In genomic region chr7:29768090-29768900, GRCm38 (mm10) we compare ENCODE assay signal across 8 mouse cellular contexts. TPM values are rescaled to one million over a fixed set of nuclear protein-coding genes. Genes with fewer than 3 reads are reported as not detected.
A peak's percentile ranks its signal among the peaks of the same experiment; 100 is the strongest.
DNase-seq lines count a peak whose midpoint lies in the region; ATAC-seq and TF ChIP-seq lines count a peak whose summit lies in the region.

Zfp84 (plus strand) TSS chr7:29768552.

- TF ChIP-seq EP300 in heart, postnatal 0 days (IDR thresholded peaks at IDR 0.05; ENCODE audit: low read depth) = no peak

- ATAC-seq in forebrain, embryonic 12.5 days (ENCODE audit: low FRiP score) = peak; percentile 95
- ATAC-seq in heart, postnatal 0 days (ENCODE audit: insufficient read depth, low read depth) = peak; percentile 95
- peak; percentile 95 for ATAC-seq in liver, embryonic 16.5 days (ENCODE audit: low read depth)
- peak; percentile 94 for ATAC-seq in neural tube, embryonic 13.5 days (ENCODE audit: low read depth)

- peak within 1 kb of the TSS; percentile 95 for H3K4me3 ChIP-seq in E14TG2a.4 (replicated peaks; ENCODE audit: low read length)
- H3K4me3 ChIP-seq in forebrain, embryonic 12.5 days (replicated peaks) = peak within 1 kb of the TSS; percentile 73
- peak within 1 kb of the TSS; percentile 93 for H3K4me3 ChIP-seq in heart, postnatal 0 days (ENCODE audit: low read depth, low read length)
- peak within 1 kb of the TSS; percentile 80 for H3K4me3 ChIP-seq in liver, embryonic 16.5 days (ENCODE audit: low read depth, low read length)
- peak within 1 kb of the TSS; percentile 76 for H3K4me3 ChIP-seq in neural tube, embryonic 13.5 days
- peak within 1 kb of the TSS; percentile 95 for H3K4me3 ChIP-seq in testis, adult 2 months (ENCODE audit: control insufficient read depth, low read depth, low read length)

- no peaks in the 10 kb centered on the region for H3K27me3 ChIP-seq in E14TG2a.4 (ENCODE audit: insufficient read depth, low read length)
- no peaks in the 10 kb centered on the region for H3K27me3 ChIP-seq in forebrain, embryonic 12.5 days
- no peaks in the 10 kb centered on the region for H3K27me3 ChIP-seq in heart, postnatal 0 days (ENCODE audit: control insufficient read depth, insufficient read depth, low read length)
- H3K27me3 ChIP-seq in liver, embryonic 16.5 days (ENCODE audit: control insufficient read depth, insufficient read depth, low read depth, low read length) = no peaks in the 10 kb centered on the region
- H3K27me3 ChIP-seq in neural tube, embryonic 13.5 days = no peaks in the 10 kb centered on the region
- H3K27me3 ChIP-seq in testis, adult 2 months (ENCODE audit: control insufficient read depth, insufficient read depth, low read length) = no peaks in the 10 kb centered on the region

- H3K27ac ChIP-seq in forebrain, embryonic 12.5 days = peak within 1 kb of the TSS; percentile 65; the same call in 1 of the 2 replicates
- H3K27ac ChIP-seq in heart, postnatal 0 days (ENCODE audit: low read depth) = peak within 1 kb of the TSS; percentile 80
- H3K27ac ChIP-seq in liver, embryonic 16.5 days (ENCODE audit: low read length) = peak within 1 kb of the TSS; percentile 78
- peak within 1 kb of the TSS; percentile 82 for H3K27ac ChIP-seq in neural tube, embryonic 13.5 days (replicated peaks)
- H3K27ac ChIP-seq in testis, adult 2 months (ENCODE audit: control insufficient read depth, insufficient read depth, low read depth, low read length) = peak within 1 kb of the TSS; percentile 89

- under 1% methylated on average over 32 of the region's 32 CpGs for WGBS in forebrain, embryonic 12.5 days
- under 1% methylated on average over 32 of the region's 32 CpGs for WGBS in heart, postnatal 0 days
- WGBS in liver, embryonic 16.5 days (ENCODE audit: insufficient replicate concordance) = under 1% methylated on average over 32 of the region's 32 CpGs
- under 1% methylated on average over 32 of the region's 32 CpGs for WGBS in neural tube, embryonic 13.5 days

- TF ChIP-seq POLR2A in testis, adult 2 months (IDR thresholded peaks at IDR 0.05; ENCODE audit: control insufficient read depth, low read depth, low read length) = peak; percentile 75

- DNase-seq in c-Kit-positive CD71-positive TER-119-negative erythroid progenitor cells, embryonic 14.5 days (ENCODE audit: low read depth) = peak; percentile 91
- DNase-seq in heart, postnatal 0 days (ENCODE audit: low spot score) = peak; percentile 98
- peak; percentile 79 to 88 for DNase-seq in kidney, postnatal 4 days

- H3K4me2 ChIP-seq in forebrain, embryonic 12.5 days = peak within 1 kb of the TSS; percentile 75
- peak within 1 kb of the TSS; percentile 71 for H3K4me2 ChIP-seq in heart, postnatal 0 days (ENCODE audit: low read depth, low read length)
- peak within 1 kb of the TSS; percentile 86 for H3K4me2 ChIP-seq in liver, embryonic 16.5 days (ENCODE audit: low read depth, low read length)
- H3K4me2 ChIP-seq in neural tube, embryonic 13.5 days = peak within 1 kb of the TSS; percentile 77

- H3K9ac ChIP-seq in forebrain, embryonic 12.5 days = peak within 1 kb of the TSS; percentile 67
- peak within 1 kb of the TSS; percentile 79 for H3K9ac ChIP-seq in heart, postnatal 0 days (replicated peaks; ENCODE audit: low read depth, low read length)
- H3K9ac ChIP-seq in liver, embryonic 16.5 days (ENCODE audit: low read depth, low read length) = peak within 1 kb of the TSS; percentile 75
- peak within 1 kb of the TSS; percentile 83 for H3K9ac ChIP-seq in neural tube, embryonic 13.5 days

- TF ChIP-seq CTCF in E14TG2a.4 (conservative IDR thresholded peaks at IDR 0.05; ENCODE audit: low read length) = no peak
- TF ChIP-seq CTCF in heart, postnatal 0 days (IDR thresholded peaks at IDR 0.05; ENCODE audit: low read depth) = no peak
- TF ChIP-seq CTCF in testis, adult 2 months (IDR thresholded peaks at IDR 0.05; ENCODE audit: control insufficient read depth, insufficient read depth, insufficient replicate concordance, low read depth, low read length) = no peak

- peaks cover 20% of the 10 kb centered on the region for H3K36me3 ChIP-seq in E14TG2a.4 (ENCODE audit: insufficient read depth, low read length)
- peaks cover 11% of the 10 kb centered on the region for H3K36me3 ChIP-seq in forebrain, embryonic 12.5 days (replicated peaks)
- H3K36me3 ChIP-seq in heart, postnatal 0 days (replicated peaks; ENCODE audit: control insufficient read depth, insufficient read depth, low read length) = peaks cover 20% of the 10 kb centered on the region
- peaks cover 10% of the 10 kb centered on the region for H3K36me3 ChIP-seq in liver, embryonic 16.5 days (ENCODE audit: control insufficient read depth, insufficient read depth)
- H3K36me3 ChIP-seq in neural tube, embryonic 13.5 days = peaks cover 14% of the 10 kb centered on the region
- no peaks in the 10 kb centered on the region for H3K36me3 ChIP-seq in testis, adult 2 months (ENCODE audit: control insufficient read depth, insufficient read depth, low read length)

- peaks cover 42% of the 10 kb centered on the region for H3K4me1 ChIP-seq in E14TG2a.4 (replicated peaks; ENCODE audit: low read depth, low read length)
- H3K4me1 ChIP-seq in forebrain, embryonic 12.5 days = peaks cover 20% of the 10 kb centered on the region
- peaks cover 9% of the 10 kb centered on the region for H3K4me1 ChIP-seq in heart, postnatal 0 days (ENCODE audit: control insufficient read depth, insufficient read depth)
- peaks cover 15% of the 10 kb centered on the region for H3K4me1 ChIP-seq in liver, embryonic 16.5 days (ENCODE audit: control insufficient read depth, low read depth, low read length)
- H3K4me1 ChIP-seq in neural tube, embryonic 13.5 days (replicated peaks) = peaks cover 38% of the 10 kb centered on the region
- peaks cover 5% of the 10 kb centered on the region for H3K4me1 ChIP-seq in testis, adult 2 months (ENCODE audit: control insufficient read depth, insufficient read depth, low read length)

- no peaks in the 10 kb centered on the region for H3K9me3 ChIP-seq in E14TG2a.4 (ENCODE audit: low read length)
- H3K9me3 ChIP-seq in forebrain, embryonic 12.5 days = no peaks in the 10 kb centered on the region
- no peaks in the 10 kb centered on the region for H3K9me3 ChIP-seq in heart, postnatal 0 days (replicated peaks; ENCODE audit: control insufficient read depth, low read length)
- H3K9me3 ChIP-seq in liver, embryonic 16.5 days (replicated peaks; ENCODE audit: control insufficient read depth, low read length) = no peaks in the 10 kb centered on the region
- no peaks in the 10 kb centered on the region for H3K9me3 ChIP-seq in neural tube, embryonic 13.5 days

RNA-seq across cellular contexts. Expression of gene Zfp84, which starts in this region (rescaled TPM):
- polyA plus RNA-seq in forebrain, embryonic 12.5 days (2016; fragmentation: Nextera tagmentation; extraction: Ambion mirVana) = 17.8 and 18.3 TPM in 2 replicates
- total RNA-seq in heart, postnatal 0 days (2014; rRNA removed; ENCODE audit: low replicate concordance) = 5.3 and 7.4 TPM in 2 replicates
- 6.0 and 6.1 TPM in 2 replicates for polyA plus RNA-seq in heart, postnatal 0 days (2015; fragmentation: Nextera tagmentation; extraction: Ambion mirVana)
- 3.4 and 3.8 TPM in 2 replicates for polyA plus RNA-seq in liver, embryonic 16.5 days (2015; fragmentation: Nextera tagmentation; extraction: Ambion mirVana)
- 13.3 and 17.7 TPM in 2 replicates for polyA plus RNA-seq in neural tube, embryonic 13.5 days (2015; fragmentation: Nextera tagmentation; extraction: Ambion mirVana)
- 1.1 TPM in 2 replicates for polyA plus RNA-seq in testis, adult 2 months (2012; rRNA removed)

Comparison
In these comparisons a context has a peak if more than half of its experiments do, and no peak if none do; other contexts are left out.
1. Peak in every context shown above with its lines: DNase-seq, ATAC-seq, H3K4me3 ChIP-seq and H3K27ac ChIP-seq.